Mouse (Mus musculus) small intestine, adult 2 months (tissue): ENCODE measurements at regions not wholly inside any gene's neighbourhood (a gene's known extent, or its start where the extent isn't known, plus 50 kb on each side); places are given as distances from the start of the nearest gene placed in this dataset.

Experiments used
- H3K27ac ChIP-seq: fragments of 200-500 bp; 2 replicates; pipeline ENCODE4 v1.5.1; 2012; ENCODE audit warnings: low read depth, low read length, control low read depth, inconsistent platforms; ENCODE audit not compliant: insufficient read depth
- H3K27me3 ChIP-seq: fragments of 200-500 bp; 2 replicates; pipeline ENCODE4 v1.6.1; 2012; ENCODE audit warnings: mild to moderate bottlenecking, moderate library complexity, low read length, inconsistent platforms; ENCODE audit not compliant: control insufficient read depth, insufficient read depth
- H3K36me3 ChIP-seq: fragments of 200-500 bp; 2 replicates; pipeline ENCODE4 v1.6.1; 2012; ENCODE audit warnings: mild to moderate bottlenecking, low read length, control low read depth, inconsistent platforms; ENCODE audit not compliant: control insufficient read depth, insufficient read depth
- H3K4me1 ChIP-seq: fragments of 200-500 bp; 2 replicates; pipeline ENCODE4 v1.6.1; 2012; ENCODE audit warnings: low read length, inconsistent platforms, mixed read lengths; ENCODE audit not compliant: control insufficient read depth, insufficient read depth, insufficient read length
- H3K4me3 ChIP-seq: fragments of 200-500 bp; 2 replicates; pipeline ENCODE4 v1.5.1; 2012; ENCODE audit warnings: low read depth, mild to moderate bottlenecking, control low read depth, inconsistent platforms, low read length, moderate library complexity
- CTCF ChIP-seq: fragments of 200-500 bp; IDR thresholded peaks from 2 replicates; pipeline ENCODE4 v1.5.1; 2012; ENCODE audit warnings: low read depth, mild to moderate bottlenecking, control low read depth, inconsistent platforms, low read length, moderate library complexity, mixed read lengths; ENCODE audit not compliant: insufficient replicate concordance, insufficient read length; ENCODE audit errors: extremely low read depth
- POLR2A ChIP-seq: fragments of 200-500 bp; IDR thresholded peaks from 2 replicates; pipeline ENCODE4 v1.6.1; 2012; ENCODE audit warnings: low read depth, mild to moderate bottlenecking, control low read depth, inconsistent platforms, low read length, moderate library complexity
- WGBS: fragments of 180-500 bp; shearing (Covaris S2); methylation state at CpG from one replicate; pipeline ENCODE4 v1.1.7; 2018; 5-methylcytosine and 5-hydroxymethylcytosine counted together

DNA sequence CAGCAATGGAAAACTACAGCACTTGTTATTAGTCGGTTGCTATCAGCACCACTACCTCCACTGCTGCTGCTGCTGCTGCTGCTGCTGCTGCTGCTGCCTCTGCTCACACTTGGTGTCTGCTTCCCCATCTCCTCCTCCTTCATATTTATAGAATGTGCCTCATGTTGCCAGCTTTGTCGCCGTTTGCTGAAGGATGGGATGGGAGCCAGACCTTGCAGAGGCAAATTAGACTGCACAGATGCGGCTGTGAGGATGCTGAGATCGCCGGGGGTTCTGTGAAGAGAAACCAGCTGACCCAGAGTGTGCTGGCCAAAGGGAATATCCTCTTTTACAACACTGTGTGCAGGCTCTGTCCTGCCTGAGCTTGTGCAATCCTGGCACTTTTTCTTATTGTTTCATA, 316.0 kb upstream of the Runx1 start:
- TF ChIP-seq POLR2A (no peak), CTCF (no peak)
- 68% methylated on average over 6 of the region's 6 CpGs for WGBS
- no peak overlapping the region for H3K4me3 ChIP-seq
- H3K36me3 ChIP-seq, result no peaks in the 10 kb centered on the region
- H3K27me3 ChIP-seq, result no peaks in the 10 kb centered on the region
- H3K4me1 ChIP-seq, result no peaks in the 10 kb centered on the region
- H3K27ac ChIP-seq, result no peak overlapping the region

DNA sequence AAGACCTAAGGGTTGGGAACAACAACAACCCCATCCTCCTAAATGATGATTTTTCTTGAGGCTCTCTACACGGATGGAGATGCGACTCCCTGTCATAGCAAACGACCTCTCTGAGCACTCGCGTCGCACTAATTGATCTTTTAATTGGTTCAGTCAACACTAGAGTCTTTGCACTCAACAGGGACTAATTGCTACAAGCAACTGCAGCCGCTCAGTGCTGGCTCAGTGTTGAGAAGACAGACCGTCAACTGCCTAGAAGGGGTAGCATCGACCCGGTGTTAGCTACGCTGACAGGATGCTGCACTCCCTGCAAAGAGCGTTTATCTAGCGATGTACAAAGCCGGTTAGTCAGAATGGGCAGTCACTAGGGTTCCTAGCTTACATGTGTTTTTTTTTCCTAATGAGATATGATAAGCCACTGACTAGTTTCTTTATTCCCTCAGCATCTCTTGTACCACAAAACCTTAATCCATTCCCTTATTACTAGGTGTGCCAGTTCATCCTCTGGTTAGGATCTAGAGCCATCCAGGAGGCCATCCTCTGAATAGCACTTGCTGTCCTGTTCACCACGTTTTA, 314.7 kb upstream of the Runx1 start:
- no peaks in the 10 kb centered on the region for H3K4me1 ChIP-seq
- no peaks in the 10 kb centered on the region for H3K27me3 ChIP-seq
- H3K27ac ChIP-seq, result no peak overlapping the region
- H3K36me3 ChIP-seq, result no peaks in the 10 kb centered on the region
- 57% methylated on average over 15 of the region's 15 CpGs for WGBS
- TF ChIP-seq CTCF (no peak), POLR2A (no peak)
- H3K4me3 ChIP-seq, result no peak overlapping the region

DNA sequence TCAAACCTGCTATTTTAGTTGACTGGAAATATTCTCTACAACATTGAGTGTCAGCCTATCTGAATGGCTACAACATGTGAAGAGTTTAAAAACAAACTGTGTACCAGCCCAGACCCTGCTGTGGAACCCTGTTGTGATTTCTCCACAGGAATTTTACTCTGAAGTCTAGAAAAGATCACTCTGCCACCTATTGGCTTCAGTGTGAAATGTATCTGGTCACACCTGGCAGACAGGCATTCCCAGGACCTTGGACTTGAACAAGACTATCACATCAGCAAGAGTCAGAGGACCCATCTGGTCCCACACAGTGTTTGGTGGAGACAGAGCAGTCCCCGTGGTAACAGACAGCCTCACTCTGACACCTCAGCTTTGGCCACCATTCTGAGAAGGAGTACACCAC, 311.3 kb upstream of the Runx1 start:
- H3K36me3 ChIP-seq, result no peaks in the 10 kb centered on the region
- H3K4me1 ChIP-seq, result no peaks in the 10 kb centered on the region
- no peaks in the 10 kb centered on the region for H3K27me3 ChIP-seq
- 5% methylated on average over 1 of the region's 1 CpGs for WGBS
- no peak overlapping the region for H3K27ac ChIP-seq
- H3K4me3 ChIP-seq, result no peak overlapping the region
- no peak for TF ChIP-seq CTCF

DNA sequence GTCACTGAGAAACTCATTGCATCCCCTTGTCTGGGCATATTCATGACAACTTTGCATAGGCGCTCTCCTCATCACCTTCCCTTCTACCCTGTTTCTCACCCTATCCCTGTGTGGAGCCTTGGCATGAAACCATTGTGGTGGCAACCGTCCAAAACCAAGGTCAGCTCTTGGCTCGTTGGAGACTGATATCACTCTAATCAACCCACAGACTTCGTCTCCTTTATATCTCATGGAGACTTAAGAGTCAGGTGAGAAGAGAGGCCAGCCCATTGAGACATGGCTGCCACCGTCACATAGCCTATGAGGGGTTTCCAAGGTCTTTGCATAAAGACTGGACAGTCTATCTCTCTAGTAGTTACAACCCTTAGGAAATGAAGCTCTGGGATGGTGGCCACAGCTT, 305.5 kb upstream of the Runx1 start:
- Histone ChIP-seq H3K4me1 (peaks cover 2% of the 10 kb centered on the region; the same call in 1 of the 2 replicates), H3K27ac (no peak overlapping the region), H3K4me3 (no peak overlapping the region), H3K27me3 (no peaks in the 10 kb centered on the region), H3K36me3 (no peaks in the 10 kb centered on the region)
- TF ChIP-seq POLR2A, result no peak
- no peak for TF ChIP-seq CTCF
- 39% methylated on average over 5 of the region's 5 CpGs for WGBS

DNA sequence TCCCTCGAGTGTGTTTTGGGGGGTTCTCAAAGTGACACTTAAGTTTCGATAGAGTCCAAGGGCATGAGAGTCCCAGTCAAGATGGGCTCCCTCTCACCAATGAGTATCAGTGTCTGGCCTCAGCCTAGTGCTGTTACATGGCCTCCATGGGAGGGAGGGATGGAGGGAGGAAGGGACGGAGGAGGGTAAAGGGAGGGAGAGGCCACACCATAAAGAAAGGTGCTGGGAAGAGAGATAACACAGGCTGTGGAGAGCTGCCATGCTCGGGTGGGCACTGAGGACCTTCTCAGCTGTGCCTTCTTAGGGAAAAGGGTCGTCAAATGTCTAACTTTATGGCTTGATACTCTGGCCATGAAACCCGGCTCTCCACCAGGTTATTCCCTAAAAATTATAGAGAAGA, 304.7 kb upstream of the Runx1 start:
- Histone ChIP-seq H3K27ac (no peak overlapping the region), H3K4me1 (peaks cover 2% of the 10 kb centered on the region; the same call in 1 of the 2 replicates), H3K36me3 (no peaks in the 10 kb centered on the region), H3K4me3 (no peak overlapping the region), H3K27me3 (no peaks in the 10 kb centered on the region)
- TF ChIP-seq CTCF, result no peak
- 82% methylated on average over 6 of the region's 6 CpGs for WGBS

DNA sequence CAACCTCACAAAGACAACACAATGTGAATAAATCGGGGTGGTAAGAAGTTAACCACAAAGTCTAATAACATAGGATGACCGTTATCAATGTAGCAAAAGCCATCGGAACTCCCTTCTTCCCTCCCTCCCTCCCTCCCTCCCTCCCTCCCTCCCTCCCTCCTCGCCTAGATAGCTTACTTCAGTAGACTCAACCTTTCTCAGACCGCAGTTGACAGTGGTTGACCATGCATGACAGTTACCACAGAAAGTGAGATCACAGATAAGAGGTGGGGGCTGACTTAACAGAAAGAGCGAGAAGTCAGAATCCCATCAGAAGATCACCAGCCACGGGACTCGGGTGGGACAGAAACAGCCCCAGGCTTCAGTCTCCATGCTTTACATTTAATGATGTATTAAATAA, 297.8 kb upstream of the Runx1 start:
- Histone ChIP-seq H3K4me3 (no peak overlapping the region), H3K36me3 (no peaks in the 10 kb centered on the region), H3K4me1 (no peaks in the 10 kb centered on the region), H3K27me3 (no peaks in the 10 kb centered on the region), H3K27ac (no peak overlapping the region)
- WGBS, result 77% methylated on average over 8 of the region's 8 CpGs
- TF ChIP-seq CTCF (no peak), POLR2A (no peak)

DNA sequence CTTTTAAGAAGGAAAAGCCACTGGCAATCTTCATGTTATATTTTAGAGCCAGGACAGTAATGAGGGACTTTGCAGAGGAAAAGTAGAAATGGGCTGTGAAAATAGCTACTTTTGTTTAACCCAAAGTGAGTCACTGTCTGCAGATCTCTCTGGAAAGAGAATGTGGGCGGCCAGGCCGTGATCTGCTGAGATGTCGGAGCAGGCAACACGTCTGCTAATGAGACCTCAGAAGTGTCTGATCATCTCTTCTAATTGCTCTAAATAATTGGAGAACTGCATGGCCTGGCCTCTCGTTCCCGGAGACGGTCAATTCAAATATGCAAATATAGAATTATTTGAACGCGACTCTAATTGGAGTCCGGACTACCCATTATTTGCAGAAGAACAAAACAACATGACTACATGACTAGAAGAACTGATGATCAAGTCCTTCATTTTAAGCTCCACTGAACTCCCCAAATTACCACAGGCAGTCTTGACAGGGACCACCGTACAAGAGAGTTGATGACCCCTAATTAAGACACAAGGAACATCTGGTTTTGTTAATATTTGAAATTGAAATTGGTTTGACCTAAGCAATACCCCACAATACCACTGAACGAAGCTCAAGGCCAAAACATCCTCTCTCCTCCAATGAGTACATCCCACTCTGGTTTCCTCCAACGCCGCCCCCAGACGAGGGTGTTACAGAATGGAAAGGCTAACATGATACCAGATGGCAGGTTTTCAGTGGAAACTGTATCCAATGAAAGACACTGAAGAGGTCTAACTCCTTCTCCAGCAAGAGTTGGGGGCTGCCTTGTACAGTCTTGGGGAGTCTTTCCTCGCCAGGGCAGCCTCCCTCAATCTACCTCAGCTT, 290.4 kb upstream of the Runx1 start:
- Histone ChIP-seq H3K27me3 (no peaks in the 10 kb centered on the region), H3K4me1 (no peaks in the 10 kb centered on the region), H3K36me3 (no peaks in the 10 kb centered on the region), H3K4me3 (no peak overlapping the region), H3K27ac (no peak overlapping the region)
- WGBS, result 91% methylated on average over 16 of the region's 16 CpGs
- no peak for TF ChIP-seq POLR2A
- TF ChIP-seq CTCF, result no peak
